Mouse (Mus musculus) limb, embryonic 14.5 days (tissue): ENCODE measurements around the gene Stk11ip. TPM values are rescaled to one million over a fixed set of nuclear protein-coding genes. Genes with fewer than 3 reads are reported as not detected.

Source experiments
- ATAC-seq: fragments of 200-750 bp; cut with Nextera tagmentation; 2 replicates; pipeline ENCODE4 v1.8.0; 2017; ENCODE audit warnings: low read depth, moderate number of reproducible peaks, moderate TSS enrichment; ENCODE audit not compliant: low FRiP score
- DNase-seq: peaks from one replicate; pipeline ENCODE4 v3.0.0-alpha.2; 2015; ENCODE audit warnings: low spot score
- H3K27ac ChIP-seq: fragments of 300-500 bp; sonication (generic); replicated peaks from 2 replicates; pipeline ENCODE4 v1.5.1; 2014; ENCODE audit warnings: low read depth, mild to moderate bottlenecking, low read length, moderate library complexity, mixed read lengths
- H3K27me3 ChIP-seq: fragments of 300-500 bp; sonication (generic); 2 replicates; pipeline ENCODE4 v1.6.1; 2014; ENCODE audit warnings: low read length, mixed read lengths; ENCODE audit not compliant: control insufficient read depth, insufficient read depth
- H3K36me3 ChIP-seq: fragments of 300-500 bp; sonication (generic); 2 replicates; pipeline ENCODE4 v1.6.1; 2014; ENCODE audit warnings: mild to moderate bottlenecking, low read length, moderate library complexity, mixed read lengths; ENCODE audit not compliant: control insufficient read depth, insufficient read depth
- H3K4me1 ChIP-seq: fragments of 300-500 bp; sonication (generic); 2 replicates; pipeline ENCODE4 v1.6.1; 2014; ENCODE audit warnings: antibody characterized with exemption, low read length, mixed read lengths; ENCODE audit not compliant: control insufficient read depth, insufficient read depth
- H3K4me2 ChIP-seq: fragments of 300-500 bp; sonication (generic); replicated peaks from 2 replicates; pipeline ENCODE4 v1.6.1; 2014; ENCODE audit warnings: low read depth, mild to moderate bottlenecking, low read length, moderate library complexity; ENCODE audit not compliant: severe bottlenecking
- H3K4me3 ChIP-seq: fragments of 300-500 bp; sonication (generic); replicated peaks from 2 replicates; pipeline ENCODE4 v1.5.1; 2014; ENCODE audit warnings: low read length
- H3K9ac ChIP-seq: fragments of 300-500 bp; sonication (generic); 2 replicates; pipeline ENCODE4 v1.6.1; 2014; ENCODE audit warnings: mild to moderate bottlenecking, low read depth, low read length, moderate library complexity; ENCODE audit not compliant: severe bottlenecking
- H3K9me3 ChIP-seq: fragments of 300-500 bp; sonication (generic); 2 replicates; pipeline ENCODE4 v1.6.1; 2016; ENCODE audit warnings: low read length; ENCODE audit not compliant: control insufficient read depth
- POLR2A ChIP-seq: fragments of 200-500 bp; IDR thresholded peaks from 2 replicates; pipeline ENCODE4 v1.8.0; 2012; ENCODE audit warnings: inconsistent platforms, mild to moderate bottlenecking, moderate library complexity, borderline replicate concordance; ENCODE audit not compliant: insufficient read depth, insufficient read length; ENCODE audit errors: extremely low read depth
- WGBS: fragments of 180-500 bp; shearing (Covaris S2); extraction: QIAGEN DNeasy Blood & Tissue Kit; methylation state at CpG from one replicate; pipeline ENCODE4 v1.1.7; 2014; 5-methylcytosine and 5-hydroxymethylcytosine counted together
- polyA plus RNA-seq, 2 experiments: library from polyadenylated mRNA; depleted of rRNA in 1 of 2; stranded (reverse) in 1 of 2; unstranded in 1 of 2; fragments of >200 nt; fragmentation: Nextera tagmentation in 1 of 2; extraction: Ambion mirVana in 1 of 2; gene quantifications; 2 replicates each; pipeline versions ENCODE4 v1.2.1 to v1.2.3; 2012 to 2014

Stk11ip gene
- polyA plus RNA-seq, 2 experiments: 15.4 to 37.2 TPM

DNA sequence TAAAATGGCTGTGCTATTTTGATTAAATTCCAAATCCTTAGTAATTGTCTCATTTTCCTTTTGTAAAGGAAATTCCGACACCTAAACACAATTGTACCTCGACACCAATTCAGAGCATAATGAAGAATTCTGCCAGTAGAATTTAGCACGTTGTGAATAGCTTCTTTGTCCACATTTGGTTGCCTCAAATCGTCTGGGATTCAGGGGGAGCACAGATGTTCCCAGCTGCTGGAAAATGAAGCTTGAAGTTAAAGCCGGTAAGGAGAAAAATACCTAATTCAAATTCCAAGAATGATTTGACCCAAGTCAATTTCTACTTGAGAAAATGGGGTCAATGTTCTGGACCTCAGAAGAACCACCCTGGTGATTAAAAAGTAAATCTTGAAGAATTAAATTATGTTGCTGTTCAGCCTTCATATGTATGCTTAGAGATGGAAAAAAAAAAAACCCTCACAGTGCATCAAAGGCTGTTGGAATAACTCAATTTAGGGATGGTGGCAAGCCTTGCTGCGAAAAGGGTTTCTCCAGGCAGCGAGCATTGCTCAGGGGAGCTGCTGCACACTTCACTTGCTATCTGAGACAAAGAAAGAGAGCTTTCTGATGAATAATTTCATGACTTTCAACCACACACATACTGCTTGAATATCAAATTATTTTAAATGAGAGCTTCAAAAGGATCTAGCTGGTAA, 60.8 kb downstream of the Stk11ip start:
- WGBS: 35% methylated on average over 7 of the region's 7 CpGs
- no peak overlapping the region for H3K4me3 ChIP-seq
- DNase-seq (peak; percentile 50), ATAC-seq (peak; percentile 41; the same call in 1 of the 2 replicates)
- H3K9me3 ChIP-seq: no peaks in the 10 kb centered on the region
- H3K36me3 ChIP-seq: no peaks in the 10 kb centered on the region
- no peaks in the 10 kb centered on the region for H3K27me3 ChIP-seq
- peaks cover 12% of the 10 kb centered on the region; the same call in 1 of the 2 replicates for H3K4me1 ChIP-seq
- no peak overlapping the region for H3K4me2 ChIP-seq
- no peak overlapping the region for H3K9ac ChIP-seq
- no peak for TF ChIP-seq POLR2A
- peak overlapping the region; percentile 15 for H3K27ac ChIP-seq

GRCm38 (mm10) chr1:75582625-75582956, 61.3 kb downstream of the Stk11ip start:
- no peak for ATAC-seq
- WGBS: 76% methylated on average over 5 of the region's 5 CpGs

GRCm38 (mm10) chr1:75583034-75583433, 61.7 kb downstream of the Stk11ip start:
- no peak overlapping the region for H3K4me3 ChIP-seq
- no peaks in the 10 kb centered on the region for H3K36me3 ChIP-seq
- H3K4me1 ChIP-seq: peaks cover 15% of the 10 kb centered on the region; the same call in 1 of the 2 replicates
- 73% methylated on average over 10 of the region's 10 CpGs for WGBS
- H3K9ac ChIP-seq: no peak overlapping the region
- ATAC-seq (no peak), DNase-seq (no peak)
- TF ChIP-seq POLR2A: no peak
- no peaks in the 10 kb centered on the region for H3K9me3 ChIP-seq
- no peaks in the 10 kb centered on the region for H3K27me3 ChIP-seq
- no peak overlapping the region for H3K27ac ChIP-seq
- no peak overlapping the region for H3K4me2 ChIP-seq

More at GRCm38 (mm10) chr1:75582625-75582956, 61.3 kb downstream of the Stk11ip start:
- H3K9ac ChIP-seq: no peak overlapping the region
- no peaks in the 10 kb centered on the region for H3K36me3 ChIP-seq
- H3K4me3 ChIP-seq: no peak overlapping the region
- no peak overlapping the region for H3K4me2 ChIP-seq
- TF ChIP-seq POLR2A: no peak
- DNase-seq: no peak
- H3K27me3 ChIP-seq: no peaks in the 10 kb centered on the region
- H3K27ac ChIP-seq: peak overlapping the region; percentile 15
- H3K9me3 ChIP-seq: no peaks in the 10 kb centered on the region
- H3K4me1 ChIP-seq: peaks cover 12% of the 10 kb centered on the region; the same call in 1 of the 2 replicates

- Histone ChIP-seq H3K9me3 (no peaks in the 10 kb centered on the region), H3K4me1 (peaks cover 19% of the 10 kb centered on the region; the same call in 1 of the 2 replicates), H3K9ac (no peak overlapping the region), H3K27ac (no peak overlapping the region), H3K36me3 (no peaks in the 10 kb centered on the region), H3K4me3 (no peak overlapping the region), H3K4me2 (no peak overlapping the region), H3K27me3 (no peaks in the 10 kb centered on the region)
- ATAC-seq: no peak
- TF ChIP-seq POLR2A: no peak
- DNase-seq: no peak
- 80% methylated on average over 3 of the region's 3 CpGs for WGBS
These were observed 65.5 kb downstream of the Stk11ip start for GRCm38 (mm10) chr1:75586791-75587190.

Other genes with a start within 250 kb of the Stk11ip start
- gene Resp18, start 243.1 kb upstream of the Stk11ip start, polyA plus RNA-seq (2012; rRNA removed): 0.16 TPM in 1 of 2 replicates, not detected in the other
- gene Resp18, start 243.1 kb upstream of the Stk11ip start, polyA plus RNA-seq (2014; fragmentation: Nextera tagmentation; extraction: Ambion mirVana): not detected in 2 replicates
- gene Dnpep, start 203.5 kb upstream of the Stk11ip start, polyA plus RNA-seq (2012; rRNA removed): 126 and 142 TPM in 2 replicates
- gene Dnpep, start 203.5 kb upstream of the Stk11ip start, polyA plus RNA-seq (2014; fragmentation: Nextera tagmentation; extraction: Ambion mirVana): 112 and 115 TPM in 2 replicates
- gene Des, start 161.2 kb upstream of the Stk11ip start, polyA plus RNA-seq (2012; rRNA removed): 50.7 and 53.7 TPM in 2 replicates
- 59.0 and 78.6 TPM in 2 replicates for gene Des, start 161.2 kb upstream of the Stk11ip start, polyA plus RNA-seq (2014; fragmentation: Nextera tagmentation; extraction: Ambion mirVana)
- 77.9 and 114 TPM in 2 replicates for gene Speg, start 146.2 kb upstream of the Stk11ip start, polyA plus RNA-seq (2012; rRNA removed)
- gene Speg, start 146.2 kb upstream of the Stk11ip start, polyA plus RNA-seq (2014; fragmentation: Nextera tagmentation; extraction: Ambion mirVana): 15.3 and 21.8 TPM in 2 replicates
- 144 and 199 TPM in 2 replicates for gene Gmppa, start 85.6 kb upstream of the Stk11ip start, polyA plus RNA-seq (2012; rRNA removed)
- gene Gmppa, start 85.6 kb upstream of the Stk11ip start, polyA plus RNA-seq (2014; fragmentation: Nextera tagmentation; extraction: Ambion mirVana): 71.8 and 74.9 TPM in 2 replicates
- gene Asic4, start 71.1 kb upstream of the Stk11ip start, polyA plus RNA-seq (2012; rRNA removed): 0.35 and 0.72 TPM in 2 replicates
- gene Asic4, start 71.1 kb upstream of the Stk11ip start, polyA plus RNA-seq (2014; fragmentation: Nextera tagmentation; extraction: Ambion mirVana): 0.10 and 0.15 TPM in 2 replicates
- gene Chpf, start 42.2 kb upstream of the Stk11ip start, polyA plus RNA-seq (2012; rRNA removed): 104 and 148 TPM in 2 replicates
- gene Chpf, start 42.2 kb upstream of the Stk11ip start, polyA plus RNA-seq (2014; fragmentation: Nextera tagmentation; extraction: Ambion mirVana): 61.6 and 65.0 TPM in 2 replicates
- gene Tmem198, start 42.0 kb upstream of the Stk11ip start, polyA plus RNA-seq (2012; rRNA removed): 1.4 and 2.0 TPM in 2 replicates
- gene Tmem198, start 42.0 kb upstream of the Stk11ip start, polyA plus RNA-seq (2014; fragmentation: Nextera tagmentation; extraction: Ambion mirVana): 0.51 and 1.1 TPM in 2 replicates
- 315 and 381 TPM in 2 replicates for gene Obsl1, start 15.1 kb upstream of the Stk11ip start, polyA plus RNA-seq (2012; rRNA removed)
- gene Obsl1, start 15.1 kb upstream of the Stk11ip start, polyA plus RNA-seq (2014; fragmentation: Nextera tagmentation; extraction: Ambion mirVana): 108 and 120 TPM in 2 replicates
- 64.2 and 89.2 TPM in 2 replicates for gene Inha, start 14.5 kb upstream of the Stk11ip start, polyA plus RNA-seq (2012; rRNA removed)
- 10.0 and 10.5 TPM in 2 replicates for gene Inha, start 14.5 kb upstream of the Stk11ip start, polyA plus RNA-seq (2014; fragmentation: Nextera tagmentation; extraction: Ambion mirVana)
- gene Slc4a3, start 24.7 kb downstream of the Stk11ip start, polyA plus RNA-seq (2012; rRNA removed): 101 and 137 TPM in 2 replicates
- 21.5 and 28.7 TPM in 2 replicates for gene Slc4a3, start 24.7 kb downstream of the Stk11ip start, polyA plus RNA-seq (2014; fragmentation: Nextera tagmentation; extraction: Ambion mirVana)